Mouse (Mus musculus) CH12.LX (cell line): ENCODE data around the gene Ubash3a. TPM values are rescaled to one million over a fixed set of nuclear protein-coding genes. Genes with fewer than 3 reads are reported as not detected.

Source experiments
- DNase-seq: peaks from one replicate; pipeline ENCODE4 v3.0.0-alpha.2; 2013; ENCODE audit errors: extremely low read depth
- H3K27ac ChIP-seq: 2 replicates; pipeline ENCODE4 v1.5.1; 2012; ENCODE audit warnings: low read depth, mild to moderate bottlenecking, control low read depth, moderate library complexity; ENCODE audit not compliant: insufficient read depth
- H3K27me3 ChIP-seq: replicated peaks from 2 replicates; pipeline ENCODE3; 2012; ENCODE audit warnings: inconsistent platforms
- H3K36me3 ChIP-seq, 2 experiments: replicated peaks in 1 of 2; 2 replicates each; pipeline versions ENCODE3 to v1.6.1; 2012; ENCODE audit warnings: inconsistent platforms in 1 of 2, low read length in 1 of 2, mild to moderate bottlenecking in 1 of 2, mixed read lengths in 1 of 2, moderate library complexity in 1 of 2; ENCODE audit not compliant: control insufficient read depth in 1 of 2, insufficient read depth in 1 of 2
- H3K4me1 ChIP-seq, 2 experiments: 2 replicates each; pipeline ENCODE4 v1.6.1; 2012; ENCODE audit warnings: inconsistent platforms in 1 of 2, moderate library complexity in 1 of 2; ENCODE audit not compliant: insufficient read depth in 2 of 2, control insufficient read depth in 1 of 2
- H3K4me2 ChIP-seq: 2 replicates; pipeline ENCODE4 v1.6.1; 2012; ENCODE audit warnings: low read depth, mild to moderate bottlenecking, control low read depth; ENCODE audit not compliant: poor library complexity, insufficient read depth, severe bottlenecking
- H3K4me3 ChIP-seq, 3 experiments: fragments of 150-350 bp in 1 of 3; sonication (generic) in 1 of 3; replicated peaks in 1 of 3; 2 replicates each; pipeline versions ENCODE3 to v1.5.1; 2011 to 2012; ENCODE audit warnings: low read depth in 2 of 3, low read length in 2 of 3, mild to moderate bottlenecking in 2 of 3, moderate library complexity in 2 of 3, control low read depth in 1 of 3, improper control_type of control experiment in 1 of 3, inconsistent platforms in 1 of 3, mixed read lengths in 1 of 3; ENCODE audit not compliant: poor library complexity in 1 of 3
- H3K79me2 ChIP-seq: replicated peaks from 2 replicates; pipeline ENCODE4 v1.6.1; 2012; ENCODE audit warnings: mild to moderate bottlenecking, moderate library complexity; ENCODE audit not compliant: control insufficient read depth, poor library complexity, insufficient read depth, severe bottlenecking; ENCODE audit errors: extremely low read depth
- H3K9ac ChIP-seq: 2 replicates; pipeline ENCODE4 v1.6.1; 2012; ENCODE audit warnings: low read depth, mild to moderate bottlenecking, control low read depth, moderate library complexity; ENCODE audit not compliant: insufficient read depth
- H3K9me3 ChIP-seq: replicated peaks from 2 replicates; pipeline ENCODE3; 2012; ENCODE audit warnings: low read length, inconsistent platforms, mixed read lengths
- CHD1 ChIP-seq: IDR thresholded peaks from 2 replicates; pipeline ENCODE4 v1.6.1; 2012; ENCODE audit warnings: low read depth, low read length, improper control_type of control experiment, inconsistent platforms
- CHD2 ChIP-seq: IDR thresholded peaks from 2 replicates; pipeline ENCODE4 v1.6.1; 2011; ENCODE audit warnings: low read length, improper control_type of control experiment
- CTCF ChIP-seq, 2 experiments: IDR thresholded peaks in 1 of 2; conservative IDR thresholded peaks in 1 of 2; 2 replicates each; pipeline ENCODE4 v1.5.1; 2011 to 2012; ENCODE audit warnings: low read depth in 2 of 2, low read length in 2 of 2, improper control_type of control experiment in 1 of 2, inconsistent platforms in 1 of 2, mild to moderate bottlenecking in 1 of 2, moderate library complexity in 1 of 2
- E2F4 ChIP-seq: IDR thresholded peaks from 2 replicates; pipeline ENCODE4 v1.6.1; 2011; ENCODE audit warnings: low read depth, low read length, improper control_type of control experiment; ENCODE audit not compliant: insufficient replicate concordance
- ELF1 ChIP-seq: IDR thresholded peaks from 2 replicates; pipeline ENCODE4 v1.6.1; 2014; ENCODE audit warnings: low read depth, mild to moderate bottlenecking, inconsistent platforms, low read length, improper control_type of control experiment
- GABPA ChIP-seq: IDR thresholded peaks from 2 replicates; pipeline ENCODE4 v1.6.1; 2012; ENCODE audit warnings: low read depth, low read length, improper control_type of control experiment, inconsistent platforms; ENCODE audit not compliant: insufficient replicate concordance
- IRF4 ChIP-seq: IDR thresholded peaks from 2 replicates; pipeline ENCODE4 v1.6.1; 2014; ENCODE audit warnings: low read depth, mild to moderate bottlenecking, inconsistent platforms, low read length, improper control_type of control experiment
- JUND ChIP-seq: conservative IDR thresholded peaks from 2 replicates; pipeline ENCODE4 v1.6.1; 2011; ENCODE audit warnings: low read depth, low read length, improper control_type of control experiment
- KAT2A ChIP-seq: IDR thresholded peaks from 2 replicates; pipeline ENCODE4 v1.6.1; 2012; ENCODE audit warnings: low read length, improper control_type of control experiment, inconsistent platforms; ENCODE audit not compliant: insufficient replicate concordance
- MAFK ChIP-seq: IDR thresholded peaks from 2 replicates; pipeline ENCODE4 v1.6.1; 2011; ENCODE audit warnings: low read length, improper control_type of control experiment; ENCODE audit not compliant: insufficient replicate concordance
- MAX ChIP-seq: IDR thresholded peaks from 2 replicates; pipeline ENCODE4 v1.6.1; 2011; ENCODE audit warnings: low read length, improper control_type of control experiment
- MAZ ChIP-seq: IDR thresholded peaks from 2 replicates; pipeline ENCODE4 v1.6.1; 2012; ENCODE audit warnings: low read depth, mild to moderate bottlenecking, inconsistent platforms, low read length, improper control_type of control experiment, moderate library complexity
- MEF2A ChIP-seq: IDR thresholded peaks from 2 replicates; pipeline ENCODE4 v1.6.1; 2014; ENCODE audit warnings: low read depth, mild to moderate bottlenecking, inconsistent platforms, low read length, improper control_type of control experiment, borderline replicate concordance
- MYC ChIP-seq: IDR thresholded peaks from 2 replicates; pipeline ENCODE4 v1.6.1; 2011; ENCODE audit warnings: low read depth, mild to moderate bottlenecking, improper control_type of control experiment, low read length
- NELFE ChIP-seq: IDR thresholded peaks from 2 replicates; pipeline ENCODE4 v1.6.1; 2011; ENCODE audit warnings: low read depth, low read length, improper control_type of control experiment
- NRF1 ChIP-seq: IDR thresholded peaks from 2 replicates; pipeline ENCODE4 v1.6.1; 2014; ENCODE audit warnings: low read depth, mild to moderate bottlenecking, inconsistent platforms, low read length, improper control_type of control experiment, moderate library complexity
- PAX5 ChIP-seq: IDR thresholded peaks from 2 replicates; pipeline ENCODE4 v1.6.1; 2012; ENCODE audit warnings: low read length, inconsistent platforms, mixed read lengths
- POLR2A ChIP-seq: IDR thresholded peaks from 2 replicates; pipeline ENCODE4 v1.6.1; 2011; ENCODE audit warnings: low read depth, mild to moderate bottlenecking, improper control_type of control experiment, low read length
- POLR2AphosphoS2 ChIP-seq: IDR thresholded peaks from 2 replicates; pipeline ENCODE4 v1.6.1; 2011; ENCODE audit warnings: low read depth, low read length, improper control_type of control experiment
- RAD21 ChIP-seq: IDR thresholded peaks from 2 replicates; pipeline ENCODE4 v1.6.1; 2011; ENCODE audit warnings: low read depth, mild to moderate bottlenecking, low read length, improper control_type of control experiment, moderate library complexity
- RCOR1 ChIP-seq: conservative IDR thresholded peaks from 2 replicates; pipeline ENCODE4 v1.6.1; 2012; ENCODE audit warnings: low read depth, mild to moderate bottlenecking, inconsistent platforms, low read length, improper control_type of control experiment
- SIN3A ChIP-seq: IDR thresholded peaks from 2 replicates; pipeline ENCODE4 v1.6.1; 2012; ENCODE audit warnings: low read length, improper control_type of control experiment, inconsistent platforms
- SMC3 ChIP-seq: IDR thresholded peaks from 2 replicates; pipeline ENCODE4 v1.6.1; 2011; ENCODE audit warnings: low read depth, low read length, improper control_type of control experiment
- TBP ChIP-seq: conservative IDR thresholded peaks from 2 replicates; pipeline ENCODE4 v1.6.1; 2011; ENCODE audit warnings: low read depth, low read length, improper control_type of control experiment
- UBTF ChIP-seq: IDR thresholded peaks from 2 replicates; pipeline ENCODE4 v1.6.1; 2012; ENCODE audit warnings: low read depth, mild to moderate bottlenecking, inconsistent platforms, low read length, improper control_type of control experiment, moderate library complexity
- USF2 ChIP-seq: conservative IDR thresholded peaks from 2 replicates; pipeline ENCODE4 v1.6.1; 2011; ENCODE audit warnings: low read depth, low read length, improper control_type of control experiment
- ZMIZ1 ChIP-seq: IDR thresholded peaks from 2 replicates; pipeline ENCODE4 v1.6.1; 2012; ENCODE audit warnings: low read depth, mild to moderate bottlenecking, inconsistent platforms, low read length, improper control_type of control experiment
- dilution Hi-C: fragments of 300-500 bp; cut with MboI; formaldehyde crosslinking; loops from 2 replicates; pipeline ENCODE4 v1.14.3; 2020; ENCODE audit warnings: low sequenced_read_pairs; ENCODE audit not compliant: extremely low pct_unique_long_range_greater_than_20kb, extremely low pct_ligation_motif_present
- in situ Hi-C: fragments of 300-500 bp; cut with MboI; formaldehyde crosslinking; loops from 3 replicates; pipeline ENCODE4 v1.14.3; 2019; ENCODE audit warnings: low sequenced_read_pairs, low pct_ligation_motif_present, low pct_unique_long_range_greater_than_20kb, mixed read lengths
- polyA plus RNA-seq: library from polyadenylated mRNA; unstranded; fragments of >175 nt; gene quantifications from 2 replicates; pipeline ENCODE4 v1.2.1, GENCODE M21; 2012; ENCODE audit warnings: low read depth; ENCODE audit not compliant: insufficient read length
- total RNA-seq, 2 experiments: library from RNA; depleted of rRNA; stranded (reverse); fragments of 300-350 nt in 1 of 2; fragments of >200 nt in 1 of 2; gene quantifications; 2 replicates each; pipeline ENCODE4 v1.2.3; 2012 to 2014

Ubash3a gene
- total and polyA plus RNA-seq, 3 experiments, result 0.08 to 0.17 TPM; not detected in 1

DNA sequence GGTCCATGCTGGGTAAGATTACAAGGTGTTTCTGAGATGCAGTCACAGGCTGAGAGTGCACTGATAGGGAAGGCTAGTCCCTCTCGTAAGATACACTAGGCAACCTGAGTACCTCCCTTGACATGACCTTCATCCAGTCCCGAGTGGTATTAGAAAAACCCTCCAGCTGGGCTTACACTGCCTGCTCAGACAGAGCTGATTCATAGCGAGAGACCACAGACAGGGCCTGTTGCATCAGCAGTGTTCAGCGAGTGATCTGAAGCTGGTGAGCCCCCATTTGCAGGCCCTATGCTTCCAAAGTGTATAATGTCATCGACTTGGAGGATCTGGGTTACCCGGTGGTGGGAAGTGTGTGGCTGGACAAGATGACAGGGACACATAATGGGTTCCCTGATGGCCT is 42.5 kb upstream of the Ubash3a start, which contains the start of gene Tff1 (continued):
- TF ChIP-seq JUND, result peak; percentile 88
- no peak for TF ChIP-seq PAX5
- peak; percentile 75; the same call in 1 of the 2 replicates for TF ChIP-seq MEF2A
- no peak for TF ChIP-seq RAD21
- no peak for TF ChIP-seq NRF1
- no peak for TF ChIP-seq ZMIZ1
- TF ChIP-seq E2F4, result no peak
- TF ChIP-seq MAX, result no peak
- TF ChIP-seq NELFE, result no peak
- no peak for TF ChIP-seq GABPA
- 0 out of 2 replicates have a peak, but pooled peaks have one; percentile 33 for TF ChIP-seq RCOR1
- TF ChIP-seq TBP, result no peak
- TF ChIP-seq SIN3A, result peak; percentile 56
- no peak for TF ChIP-seq POLR2A

DNA sequence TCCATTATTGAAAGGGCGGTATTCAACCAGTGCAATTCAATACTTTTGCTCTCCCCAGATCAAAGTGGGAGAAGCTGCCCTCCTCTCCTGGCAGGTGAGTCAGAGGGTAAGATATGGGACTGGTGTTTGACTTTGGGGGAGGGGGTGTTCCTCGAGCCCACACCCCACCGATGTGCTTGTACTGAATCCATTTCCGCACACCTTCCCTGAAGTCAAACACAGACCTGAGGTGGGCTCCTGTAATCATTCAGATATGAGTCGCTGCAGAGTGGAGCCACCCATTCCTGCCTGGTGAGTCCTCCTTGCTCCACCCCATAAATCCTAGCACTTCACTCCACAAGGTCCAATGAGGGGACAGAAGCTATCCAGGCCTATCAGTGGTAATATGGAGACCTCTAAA is 37.9 kb upstream of the Ubash3a start:
- Histone ChIP-seq H3K9me3 (peaks cover 4% of the 10 kb centered on the region), H3K79me2 (no peaks in the 10 kb centered on the region), H3K27me3 (peaks cover 20% of the 10 kb centered on the region), H3K4me3 (no peak overlapping the region), H3K4me1 (peaks cover 10 to 29% of the 10 kb centered on the region in 2 experiments), H3K27ac (no peak overlapping the region), H3K9ac (no peak overlapping the region), H3K4me2 (no peak overlapping the region), H3K36me3 (no peaks in the 10 kb centered on the region)
- no peak for TF ChIP-seq MAZ
- no peak for TF ChIP-seq POLR2AphosphoS2
- no peak for TF ChIP-seq CHD1
- TF ChIP-seq SIN3A, result no peak
- TF ChIP-seq SMC3, result no peak
- no peak for TF ChIP-seq USF2
- TF ChIP-seq ZMIZ1, result no peak
- no peak for TF ChIP-seq ELF1
- TF ChIP-seq GABPA, result no peak
- no peak for TF ChIP-seq CTCF (conservative IDR thresholded peaks at IDR 0.05 in 1 of 2, IDR thresholded peaks at IDR 0.05 in 1 of 2; ENCODE audit: low read depth in 2 of 2, low read length in 2 of 2)
- no peak for TF ChIP-seq IRF4
- TF ChIP-seq UBTF, result no peak
- TF ChIP-seq NELFE, result no peak
- TF ChIP-seq RAD21, result no peak
- TF ChIP-seq KAT2A, result no peak
- no peak for TF ChIP-seq MYC
- no peak for TF ChIP-seq CHD2
- TF ChIP-seq MAFK, result no peak
- no peak for DNase-seq
- dilution Hi-C loops, result no loop called here
- in situ Hi-C loops, result no loop called here
